Mouse (Mus musculus): Measurements from ENCODE around the gene Prpf8. TPM values are rescaled to one million over a fixed set of nuclear protein-coding genes. Genes with fewer than 3 reads are reported as not detected.

Gene Prpf8
- total and polyA plus RNA-seq, 3 experiments = 187 to 345 (median 246) TPM

- DNase-seq (ENCODE audit: extremely low read depth) = no peak
- dilution Hi-C loops (cut with MboI; ENCODE audit: extremely low pct_ligation_motif_present, extremely low pct_unique_long_range_greater_than_20kb, low sequenced_read_pairs) = no loop called here
- Histone ChIP-seq H3K27me3 (replicated peaks) (no peaks in the 10 kb centered on the region), H3K79me2 (replicated peaks; ENCODE audit: control insufficient read depth, extremely low read depth, insufficient read depth, poor library complexity, severe bottlenecking) (no peaks in the 10 kb centered on the region), H3K36me3 (replicated peaks in 1 of 2; ENCODE audit: control insufficient read depth in 1 of 2, insufficient read depth in 1 of 2, low read length in 1 of 2) (peaks cover 24 to 38% of the 10 kb centered on the region in 2 experiments), H3K4me1 (ENCODE audit: control insufficient read depth in 1 of 2, insufficient read depth in 2 of 2) (peaks cover 8 to 17% of the 10 kb centered on the region in 2 experiments; a peak in 3 of 4 replicates), H3K9me3 (replicated peaks; ENCODE audit: low read length) (peaks cover 6% of the 10 kb centered on the region), H3K4me3 (replicated peaks in 1 of 3; ENCODE audit: low read depth in 2 of 3, low read length in 2 of 3, poor library complexity in 1 of 3) (no peak within 1 kb of the TSS), H3K27ac (ENCODE audit: insufficient read depth, low read depth) (no peak within 1 kb of the TSS), H3K4me2 (ENCODE audit: insufficient read depth, low read depth, poor library complexity, severe bottlenecking) (no peak within 1 kb of the TSS), H3K9ac (ENCODE audit: insufficient read depth, low read depth) (no peak within 1 kb of the TSS)
- in situ Hi-C loops (cut with MboI; ENCODE audit: low pct_ligation_motif_present, low pct_unique_long_range_greater_than_20kb, low sequenced_read_pairs) = no loop called here
- TF ChIP-seq MXI1 (IDR thresholded peaks at IDR 0.05; ENCODE audit: low read depth, low read length) (no peak), NELFE (IDR thresholded peaks at IDR 0.05; ENCODE audit: low read depth, low read length) (no peak), IRF4 (IDR thresholded peaks at IDR 0.05; ENCODE audit: low read depth, low read length) (no peak), MEF2A (IDR thresholded peaks at IDR 0.05; ENCODE audit: borderline replicate concordance, low read depth, low read length) (no peak), MAFK (IDR thresholded peaks at IDR 0.05; ENCODE audit: insufficient replicate concordance, low read length) (no peak), TCF12 (IDR thresholded peaks at IDR 0.05; ENCODE audit: low read depth, low read length) (no peak), UBTF (IDR thresholded peaks at IDR 0.05; ENCODE audit: low read depth, low read length) (no peak), BHLHE40 (IDR thresholded peaks at IDR 0.05; ENCODE audit: low read depth, low read length) (no peak), USF2 (conservative IDR thresholded peaks at IDR 0.05; ENCODE audit: low read depth, low read length) (no peak), JUN (IDR thresholded peaks at IDR 0.05; ENCODE audit: insufficient read depth, low read depth, low read length) (no peak), RAD21 (IDR thresholded peaks at IDR 0.05; ENCODE audit: low read depth, low read length) (no peak), ZNF384 (IDR thresholded peaks at IDR 0.05; ENCODE audit: low read depth, low read length) (no peak), MYC (IDR thresholded peaks at IDR 0.05; ENCODE audit: low read depth, low read length) (no peak), RCOR1 (conservative IDR thresholded peaks at IDR 0.05; ENCODE audit: low read depth, low read length) (no peak), NRF1 (IDR thresholded peaks at IDR 0.05; ENCODE audit: low read depth, low read length) (no peak), MAZ (IDR thresholded peaks at IDR 0.05; ENCODE audit: low read depth, low read length) (no peak), POLR2A (IDR thresholded peaks at IDR 0.05; ENCODE audit: low read depth, low read length) (no peak)
These were observed 47.3 kb upstream of the Prpf8 start, which contains the start of gene Serpinf2 for GRCm38 (mm10) chr11:75439363-75439762. Gene Serpinf2 (minus strand): TSS chr11:75439591.

GRCm38 (mm10) chr11:75439951-75440350 is 46.7 kb upstream of the Prpf8 start:
- no peak overlapping the region for H3K9ac ChIP-seq (ENCODE audit: insufficient read depth, low read depth)
- H3K4me3 ChIP-seq (replicated peaks in 1 of 3; ENCODE audit: low read depth in 2 of 3, low read length in 2 of 3, poor library complexity in 1 of 3) = no peak overlapping the region
- dilution Hi-C loops (cut with MboI; ENCODE audit: extremely low pct_ligation_motif_present, extremely low pct_unique_long_range_greater_than_20kb, low sequenced_read_pairs) = no loop called here
- no peak overlapping the region for H3K4me2 ChIP-seq (ENCODE audit: insufficient read depth, low read depth, poor library complexity, severe bottlenecking)
- in situ Hi-C loops (cut with MboI; ENCODE audit: low pct_ligation_motif_present, low pct_unique_long_range_greater_than_20kb, low sequenced_read_pairs) = no loop called here
- peaks cover 8 to 17% of the 10 kb centered on the region in 2 experiments; a peak in 3 of 4 replicates for H3K4me1 ChIP-seq (ENCODE audit: control insufficient read depth in 1 of 2, insufficient read depth in 2 of 2)
- H3K36me3 ChIP-seq (replicated peaks in 1 of 2; ENCODE audit: control insufficient read depth in 1 of 2, insufficient read depth in 1 of 2, low read length in 1 of 2) = peaks cover 30 to 44% of the 10 kb centered on the region in 2 experiments
- no peaks in the 10 kb centered on the region for H3K79me2 ChIP-seq (replicated peaks; ENCODE audit: control insufficient read depth, extremely low read depth, insufficient read depth, poor library complexity, severe bottlenecking)
- no peak overlapping the region for H3K27ac ChIP-seq (ENCODE audit: insufficient read depth, low read depth)
- no peak for DNase-seq (ENCODE audit: extremely low read depth)
- H3K9me3 ChIP-seq (replicated peaks; ENCODE audit: low read length) = peaks cover 2% of the 10 kb centered on the region
- no peaks in the 10 kb centered on the region for H3K27me3 ChIP-seq (replicated peaks)
- no peak for TF ChIP-seq POLR2A (IDR thresholded peaks at IDR 0.05; ENCODE audit: low read depth, low read length)
- no peak for TF ChIP-seq NRF1 (IDR thresholded peaks at IDR 0.05; ENCODE audit: low read depth, low read length)
- TF ChIP-seq JUND (conservative IDR thresholded peaks at IDR 0.05; ENCODE audit: low read depth, low read length) = no peak
- no peak for TF ChIP-seq ETS1 (conservative IDR thresholded peaks at IDR 0.05; ENCODE audit: low read depth, low read length)

All from CH12.LX (cell line).